Mouse (Mus musculus): ENCODE results near the gene Gpr65. TPM values are rescaled to one million over a fixed set of nuclear protein-coding genes. Genes with fewer than 3 reads are reported as not detected.

Gpr65 gene
- polyA plus RNA-seq, 1 experiment = 0.31 TPM

GRCm38 (mm10) chr12:98283487-98283860, 15.0 kb downstream of the Gpr65 start:
- no peak; the same call in 1 of the 2 replicates for TF ChIP-seq CTCF (IDR thresholded peaks at IDR 0.05; ENCODE audit: borderline replicate concordance, extremely low read depth, insufficient read depth, insufficient read length)
- no peak for TF ChIP-seq POLR2A (IDR thresholded peaks at IDR 0.05; ENCODE audit: borderline replicate concordance, extremely low read depth, insufficient read depth, insufficient read length, poor library complexity, severe bottlenecking)
- DNase-seq (ENCODE audit: low read depth) = no peak

DNA sequence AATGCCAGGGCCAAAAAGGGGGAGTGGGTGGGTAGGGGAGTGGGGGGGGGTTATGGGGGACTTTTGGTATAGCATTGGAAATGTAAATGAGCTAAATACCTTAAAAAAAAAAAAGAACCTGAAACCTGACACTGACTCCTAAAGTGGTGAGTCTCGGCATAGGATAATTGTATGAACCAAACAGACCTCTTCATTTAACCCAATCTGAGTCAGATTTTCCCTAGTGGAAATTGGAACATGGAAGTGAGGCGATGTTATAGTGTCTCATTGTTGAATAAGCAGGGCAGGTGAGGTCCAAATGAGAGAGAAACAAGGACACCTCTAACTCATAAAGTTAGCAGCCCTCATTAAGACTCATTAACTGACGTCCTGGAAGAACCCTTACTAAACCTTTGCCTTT, 16.0 kb downstream of the Gpr65 start:
- TF ChIP-seq CTCF (IDR thresholded peaks at IDR 0.05; ENCODE audit: borderline replicate concordance, extremely low read depth, insufficient read depth, insufficient read length) (no peak), POLR2A (IDR thresholded peaks at IDR 0.05; ENCODE audit: borderline replicate concordance, extremely low read depth, insufficient read depth, insufficient read length, poor library complexity, severe bottlenecking) (no peak)
- no peak for DNase-seq (ENCODE audit: low read depth)

DNA sequence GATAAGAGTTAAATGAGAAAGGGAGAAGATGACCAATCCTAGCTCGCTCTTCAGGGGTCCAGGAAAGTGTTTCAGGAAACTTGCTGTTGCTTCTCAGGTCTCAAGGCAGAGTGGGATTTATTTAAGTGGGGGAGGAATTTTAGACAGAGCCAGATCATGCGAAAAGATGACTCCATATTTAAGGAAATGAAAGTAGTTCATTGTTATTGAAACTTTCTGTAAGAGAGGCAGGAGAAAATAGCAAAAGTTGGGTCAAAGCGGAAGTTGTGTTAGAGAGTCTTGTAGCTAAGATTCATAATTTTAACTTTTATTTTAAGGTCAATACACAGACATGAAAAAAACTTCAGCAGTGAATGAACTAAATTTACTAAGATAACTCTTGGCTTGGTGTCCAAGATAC, 22.0 kb downstream of the Gpr65 start:
- DNase-seq (ENCODE audit: low read depth) = no peak
- TF ChIP-seq POLR2A (IDR thresholded peaks at IDR 0.05; ENCODE audit: borderline replicate concordance, extremely low read depth, insufficient read depth, insufficient read length, poor library complexity, severe bottlenecking) = no peak
- no peak for TF ChIP-seq CTCF (IDR thresholded peaks at IDR 0.05; ENCODE audit: borderline replicate concordance, extremely low read depth, insufficient read depth, insufficient read length)

- no peak for DNase-seq (ENCODE audit: low read depth)
These were observed 23.8 kb downstream of the Gpr65 start for GRCm38 (mm10) chr12:98292278-98292677.

DNA sequence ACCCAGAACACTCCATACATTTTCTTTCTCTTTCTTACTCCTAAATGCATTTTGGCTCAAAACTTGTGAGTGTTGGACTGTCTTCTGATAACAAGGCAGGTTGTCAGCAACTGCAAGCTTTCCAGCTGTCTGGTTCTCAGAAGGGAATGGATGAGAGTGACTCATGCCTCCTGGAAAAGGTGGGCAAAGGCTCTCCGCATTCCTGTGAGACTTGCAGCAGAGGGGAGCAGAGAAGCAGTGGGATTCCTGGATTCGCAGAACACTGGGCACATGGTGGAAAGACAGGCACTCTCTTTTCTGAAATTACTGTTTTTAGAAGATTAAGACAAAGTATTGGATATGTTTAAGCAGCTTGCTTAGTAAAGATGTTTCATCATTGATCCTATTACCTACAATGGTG, 25.8 kb downstream of the Gpr65 start:
- DNase-seq (ENCODE audit: low read depth) = no peak
- TF ChIP-seq POLR2A (IDR thresholded peaks at IDR 0.05; ENCODE audit: borderline replicate concordance, extremely low read depth, insufficient read depth, insufficient read length, poor library complexity, severe bottlenecking) (no peak), CTCF (IDR thresholded peaks at IDR 0.05; ENCODE audit: borderline replicate concordance, extremely low read depth, insufficient read depth, insufficient read length) (no peak)

More at GRCm38 (mm10) chr12:98292278-98292677, 23.8 kb downstream of the Gpr65 start:
- TF ChIP-seq CTCF (IDR thresholded peaks at IDR 0.05; ENCODE audit: borderline replicate concordance, extremely low read depth, insufficient read depth, insufficient read length) = no peak
- TF ChIP-seq POLR2A (IDR thresholded peaks at IDR 0.05; ENCODE audit: borderline replicate concordance, extremely low read depth, insufficient read depth, insufficient read length, poor library complexity, severe bottlenecking) = no peak

DNA sequence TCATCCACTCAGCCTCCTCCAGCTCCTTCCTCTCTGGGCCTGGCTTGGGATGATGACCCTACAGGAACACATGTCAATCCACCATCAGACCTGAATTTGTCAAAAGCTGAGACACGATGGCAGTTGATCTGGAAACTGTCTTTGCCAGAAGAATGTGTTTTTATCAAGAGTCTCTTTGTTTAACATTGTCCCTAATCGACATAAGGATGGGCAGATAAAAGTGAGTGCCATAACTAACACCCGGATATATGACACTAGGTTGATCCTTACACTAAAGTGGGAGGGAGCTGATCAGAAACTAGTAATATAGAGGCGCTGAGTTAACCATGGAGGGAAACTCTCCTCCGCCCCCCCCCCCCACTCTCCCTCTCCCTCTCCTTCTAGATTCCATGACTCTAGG, 33.5 kb downstream of the Gpr65 start:
- DNase-seq (ENCODE audit: low read depth) = no peak

DNA sequence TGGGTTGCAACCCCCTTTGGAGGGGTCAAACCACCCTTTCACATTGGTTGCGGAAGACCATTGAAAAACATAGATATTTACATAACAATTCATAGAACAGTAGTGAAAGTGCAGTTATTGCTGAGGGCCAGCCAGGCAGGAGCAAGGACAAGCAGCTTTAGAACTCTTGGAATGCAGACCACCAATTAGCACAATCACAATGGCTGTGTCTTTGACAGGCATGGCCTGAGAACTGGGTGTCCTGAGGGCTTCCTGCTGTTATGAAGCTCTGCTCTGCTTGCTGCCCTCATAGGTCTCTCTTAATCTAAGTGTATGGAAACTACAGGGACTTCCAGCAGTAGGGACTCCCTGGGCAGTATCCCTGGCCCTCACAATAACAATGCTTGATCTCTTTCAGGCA, 34.6 kb downstream of the Gpr65 start:
- no peak for DNase-seq (ENCODE audit: low read depth)
- TF ChIP-seq POLR2A (IDR thresholded peaks at IDR 0.05; ENCODE audit: borderline replicate concordance, extremely low read depth, insufficient read depth, insufficient read length, poor library complexity, severe bottlenecking) = no peak
- no peak for TF ChIP-seq CTCF (IDR thresholded peaks at IDR 0.05; ENCODE audit: borderline replicate concordance, extremely low read depth, insufficient read depth, insufficient read length)

More for the DNA sequence above, 33.5 kb downstream of the Gpr65 start:
- no peak for TF ChIP-seq POLR2A (IDR thresholded peaks at IDR 0.05; ENCODE audit: borderline replicate concordance, extremely low read depth, insufficient read depth, insufficient read length, poor library complexity, severe bottlenecking)
- no peak for TF ChIP-seq CTCF (IDR thresholded peaks at IDR 0.05; ENCODE audit: borderline replicate concordance, extremely low read depth, insufficient read depth, insufficient read length)

- TF ChIP-seq CTCF (IDR thresholded peaks at IDR 0.05; ENCODE audit: borderline replicate concordance, extremely low read depth, insufficient read depth, insufficient read length) (no peak), POLR2A (IDR thresholded peaks at IDR 0.05; ENCODE audit: borderline replicate concordance, extremely low read depth, insufficient read depth, insufficient read length, poor library complexity, severe bottlenecking) (no peak)
- DNase-seq (ENCODE audit: low read depth) = no peak
These were observed 38.9 kb downstream of the Gpr65 start for GRCm38 (mm10) chr12:98307179-98307915.

DNA sequence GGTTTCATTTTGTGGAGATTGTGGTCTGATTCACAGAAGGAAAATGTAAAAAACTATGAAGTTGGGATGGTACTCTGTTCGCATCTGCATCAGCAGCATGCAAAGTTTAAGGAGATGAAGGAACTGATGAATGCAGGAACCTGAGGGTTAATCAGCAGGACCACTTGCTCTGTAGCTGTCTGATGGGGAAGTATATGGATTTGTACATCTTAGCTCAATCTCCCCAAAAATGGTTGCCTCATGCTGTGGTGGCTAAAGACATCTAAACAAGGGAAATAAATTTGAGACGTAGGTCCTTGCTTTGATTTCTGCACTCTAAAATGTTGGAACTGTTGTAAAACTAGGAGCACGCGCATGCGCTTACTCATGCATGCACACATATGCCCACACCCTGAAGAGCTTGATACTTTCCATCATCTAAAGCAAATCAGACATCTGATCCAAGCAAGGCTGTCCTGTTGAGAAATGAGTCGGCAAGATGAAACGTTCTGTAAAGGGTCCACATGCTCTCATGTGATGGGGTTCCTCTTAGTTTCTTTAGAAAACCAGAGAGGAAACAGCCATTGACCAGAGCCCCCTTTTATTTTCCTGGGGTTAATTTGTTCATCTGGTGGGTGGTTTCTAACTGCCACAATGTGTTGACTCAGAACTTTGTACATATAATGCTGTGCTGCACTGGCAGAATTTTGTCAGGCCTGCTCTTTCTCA, 43.1 kb downstream of the Gpr65 start:
- no peak for TF ChIP-seq POLR2A (IDR thresholded peaks at IDR 0.05; ENCODE audit: borderline replicate concordance, extremely low read depth, insufficient read depth, insufficient read length, poor library complexity, severe bottlenecking)
- DNase-seq (ENCODE audit: low read depth) = no peak

GRCm38 (mm10) chr12:98315924-98316323, 47.5 kb downstream of the Gpr65 start:
- TF ChIP-seq POLR2A (IDR thresholded peaks at IDR 0.05; ENCODE audit: borderline replicate concordance, extremely low read depth, insufficient read depth, insufficient read length, poor library complexity, severe bottlenecking) (no peak), CTCF (IDR thresholded peaks at IDR 0.05; ENCODE audit: borderline replicate concordance, extremely low read depth, insufficient read depth, insufficient read length) (no peak)
- no peak for DNase-seq (ENCODE audit: low read depth)

DNA sequence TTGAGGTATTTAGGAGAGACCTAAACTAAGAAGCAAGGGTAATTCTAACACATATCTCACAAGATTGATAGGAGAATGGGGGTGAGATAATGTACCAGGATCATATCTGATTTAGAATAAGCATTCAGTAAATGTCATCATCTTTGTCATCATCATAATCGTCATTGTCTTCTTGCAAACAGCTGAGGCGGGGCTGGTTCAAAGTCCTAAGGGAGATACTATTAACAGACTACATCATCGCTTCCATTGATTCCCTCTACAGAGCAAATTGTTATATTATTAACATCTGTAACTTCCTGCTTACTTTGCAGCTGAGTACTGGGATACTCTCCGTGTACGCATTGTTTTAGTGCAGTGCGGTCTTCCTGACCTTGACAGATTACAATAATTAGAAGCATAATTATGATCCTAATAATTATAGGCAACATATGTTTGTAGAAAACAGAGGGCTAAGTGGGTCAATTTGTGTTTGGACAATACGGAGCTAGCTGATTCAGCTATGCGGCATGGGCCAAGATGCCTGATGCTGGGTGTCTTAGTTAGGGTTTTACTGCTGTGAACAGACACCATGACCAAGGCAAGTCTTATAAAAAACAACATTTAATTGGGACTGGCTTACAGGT, 49.4 kb downstream of the Gpr65 start:
- TF ChIP-seq CTCF (IDR thresholded peaks at IDR 0.05; ENCODE audit: borderline replicate concordance, extremely low read depth, insufficient read depth, insufficient read length) (no peak), POLR2A (IDR thresholded peaks at IDR 0.05; ENCODE audit: borderline replicate concordance, extremely low read depth, insufficient read depth, insufficient read length, poor library complexity, severe bottlenecking) (no peak)
- DNase-seq (ENCODE audit: low read depth) = no peak

Data from brain, embryonic 14.5 days (tissue).